Mouse (Mus musculus): Measurements from ENCODE around the gene Cpne2. TPM values are rescaled to one million over a fixed set of nuclear protein-coding genes. Genes with fewer than 3 reads are reported as not detected.

The Cpne2 gene
- polyA plus RNA-seq, 1 experiment from 2014 or later: 4.6 TPM

GRCm38 (mm10) chr8:94493240-94493639, 39.5 kb upstream of the Cpne2 start:
- Histone ChIP-seq H3K27ac (ENCODE audit: low read depth, low read length) (no peak overlapping the region), H3K36me3 (ENCODE audit: control insufficient read depth, insufficient read depth) (no peaks in the 10 kb centered on the region), H3K9ac (ENCODE audit: low read depth, low read length) (no peak overlapping the region), H3K4me2 (replicated peaks; ENCODE audit: low read depth) (no peak overlapping the region), H3K27me3 (replicated peaks; ENCODE audit: control insufficient read depth, insufficient read depth, low read length) (no peaks in the 10 kb centered on the region), H3K4me1 (replicated peaks; ENCODE audit: control insufficient read depth, insufficient read depth, low read length) (no peaks in the 10 kb centered on the region), H3K4me3 (ENCODE audit: low read depth, low read length) (no peak overlapping the region), H3K9me3 (ENCODE audit: control insufficient read depth) (no peaks in the 10 kb centered on the region)
- WGBS: 54% methylated on average over 1 of the region's 1 CpGs
- TF ChIP-seq CTCF (IDR thresholded peaks at IDR 0.05; ENCODE audit: low read depth): no peak
- no peak for ATAC-seq

GRCm38 (mm10) chr8:94515430-94516208, 17.2 kb upstream of the Cpne2 start:
- no peak overlapping the region for H3K27ac ChIP-seq (ENCODE audit: low read depth, low read length)
- H3K4me2 ChIP-seq (replicated peaks; ENCODE audit: low read depth): no peak overlapping the region
- H3K9me3 ChIP-seq (ENCODE audit: control insufficient read depth): no peaks in the 10 kb centered on the region
- TF ChIP-seq CTCF (IDR thresholded peaks at IDR 0.05; ENCODE audit: low read depth): no peak
- H3K9ac ChIP-seq (ENCODE audit: low read depth, low read length): no peak overlapping the region
- H3K36me3 ChIP-seq (ENCODE audit: control insufficient read depth, insufficient read depth): no peaks in the 10 kb centered on the region
- H3K27me3 ChIP-seq (replicated peaks; ENCODE audit: control insufficient read depth, insufficient read depth, low read length): no peaks in the 10 kb centered on the region
- no peak overlapping the region for H3K4me3 ChIP-seq (ENCODE audit: low read depth, low read length)
- no peaks in the 10 kb centered on the region for H3K4me1 ChIP-seq (replicated peaks; ENCODE audit: control insufficient read depth, insufficient read depth, low read length)
- 61% methylated on average over 5 of the region's 5 CpGs for WGBS
- no peak for ATAC-seq

DNA sequence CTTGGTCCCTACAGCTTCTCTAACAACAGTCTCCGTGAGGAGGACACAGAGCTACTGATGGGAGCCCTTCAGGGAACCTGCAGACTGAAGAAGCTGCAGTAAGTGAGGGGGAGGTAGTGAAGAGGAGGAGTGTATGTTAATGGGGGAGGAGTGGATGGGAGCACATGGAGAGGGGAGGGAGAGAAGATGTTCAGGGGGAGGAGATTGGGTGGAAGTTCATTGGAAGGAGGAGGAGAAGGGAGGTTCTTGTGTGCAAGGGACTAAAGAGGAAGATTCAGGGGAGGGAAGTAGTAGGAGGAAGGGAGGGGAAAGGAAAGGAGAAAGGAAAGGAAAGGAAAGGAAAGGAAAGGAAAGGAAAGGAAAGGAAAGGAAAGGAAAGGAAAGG, 16.6 kb upstream of the Cpne2 start:
- no peak for ATAC-seq

DNA sequence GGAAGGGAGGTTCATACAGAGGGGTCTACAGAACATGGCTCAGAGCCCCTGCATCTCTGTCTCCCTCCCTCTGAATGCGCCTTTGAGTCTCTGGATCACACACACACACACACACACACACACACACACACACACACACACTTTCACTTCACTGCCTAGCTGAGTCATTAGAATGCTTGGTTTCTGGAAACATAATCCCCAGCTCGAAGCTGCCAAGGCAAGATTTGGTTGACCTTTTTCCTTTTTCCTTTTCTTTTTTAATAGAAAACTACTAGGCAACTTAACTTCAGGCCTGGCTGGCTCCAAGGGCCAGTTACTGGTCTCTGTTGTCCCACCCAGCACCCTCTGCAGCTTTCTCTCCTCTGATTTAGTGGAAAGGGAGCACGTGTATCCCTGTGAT, 16.0 kb upstream of the Cpne2 start:
- H3K4me2 ChIP-seq (replicated peaks; ENCODE audit: low read depth): no peak overlapping the region
- ATAC-seq: no peak
- 47% methylated on average over 3 of the region's 3 CpGs for WGBS
- H3K4me1 ChIP-seq (replicated peaks; ENCODE audit: control insufficient read depth, insufficient read depth, low read length): no peaks in the 10 kb centered on the region
- H3K9ac ChIP-seq (ENCODE audit: low read depth, low read length): no peak overlapping the region
- TF ChIP-seq CTCF (IDR thresholded peaks at IDR 0.05; ENCODE audit: low read depth): no peak
- no peaks in the 10 kb centered on the region for H3K9me3 ChIP-seq (ENCODE audit: control insufficient read depth)
- H3K4me3 ChIP-seq (ENCODE audit: low read depth, low read length): no peak overlapping the region
- no peaks in the 10 kb centered on the region for H3K36me3 ChIP-seq (ENCODE audit: control insufficient read depth, insufficient read depth)
- no peaks in the 10 kb centered on the region for H3K27me3 ChIP-seq (replicated peaks; ENCODE audit: control insufficient read depth, insufficient read depth, low read length)
- H3K27ac ChIP-seq (ENCODE audit: low read depth, low read length): no peak overlapping the region

More for the DNA sequence above, 16.6 kb upstream of the Cpne2 start:
- no peak overlapping the region for H3K4me3 ChIP-seq (ENCODE audit: low read depth, low read length)
- no peak overlapping the region for H3K9ac ChIP-seq (ENCODE audit: low read depth, low read length)
- TF ChIP-seq CTCF (IDR thresholded peaks at IDR 0.05; ENCODE audit: low read depth): no peak
- no peaks in the 10 kb centered on the region for H3K9me3 ChIP-seq (ENCODE audit: control insufficient read depth)
- H3K4me1 ChIP-seq (replicated peaks; ENCODE audit: control insufficient read depth, insufficient read depth, low read length): no peaks in the 10 kb centered on the region
- H3K4me2 ChIP-seq (replicated peaks; ENCODE audit: low read depth): no peak overlapping the region
- H3K36me3 ChIP-seq (ENCODE audit: control insufficient read depth, insufficient read depth): no peaks in the 10 kb centered on the region
- no peaks in the 10 kb centered on the region for H3K27me3 ChIP-seq (replicated peaks; ENCODE audit: control insufficient read depth, insufficient read depth, low read length)
- H3K27ac ChIP-seq (ENCODE audit: low read depth, low read length): no peak overlapping the region
- 28% methylated on average over 1 of the region's 1 CpGs for WGBS

DNA sequence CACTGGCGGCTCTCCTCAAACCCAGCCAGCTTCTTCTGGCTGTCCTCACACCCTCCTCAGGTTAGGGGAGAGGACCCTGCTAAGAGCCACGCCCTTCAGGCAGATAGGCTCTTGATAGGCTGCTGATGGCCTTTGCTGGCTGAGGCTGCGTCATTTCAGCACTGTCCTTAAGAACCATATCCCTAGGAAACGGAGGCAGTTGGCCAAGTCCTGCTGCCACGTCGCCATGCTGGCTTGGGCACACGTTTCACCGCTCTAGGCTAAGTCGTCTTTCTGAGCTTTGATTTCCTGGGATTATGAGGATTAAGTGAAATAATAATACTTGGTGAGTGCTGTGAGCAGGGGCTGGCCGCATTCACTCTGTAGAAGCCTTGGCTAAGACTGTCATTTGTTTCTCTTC, 14.5 kb upstream of the Cpne2 start:
- Histone ChIP-seq H3K4me1 (replicated peaks; ENCODE audit: control insufficient read depth, insufficient read depth, low read length) (no peaks in the 10 kb centered on the region), H3K9me3 (ENCODE audit: control insufficient read depth) (no peaks in the 10 kb centered on the region), H3K4me3 (ENCODE audit: low read depth, low read length) (no peak overlapping the region), H3K36me3 (ENCODE audit: control insufficient read depth, insufficient read depth) (no peaks in the 10 kb centered on the region), H3K27me3 (replicated peaks; ENCODE audit: control insufficient read depth, insufficient read depth, low read length) (no peaks in the 10 kb centered on the region), H3K4me2 (replicated peaks; ENCODE audit: low read depth) (no peak overlapping the region), H3K9ac (ENCODE audit: low read depth, low read length) (no peak overlapping the region), H3K27ac (ENCODE audit: low read depth, low read length) (no peak overlapping the region)
- 66% methylated on average over 10 of the region's 10 CpGs for WGBS
- ATAC-seq: no peak
- TF ChIP-seq CTCF (IDR thresholded peaks at IDR 0.05; ENCODE audit: low read depth): no peak

- Histone ChIP-seq H3K27me3 (replicated peaks; ENCODE audit: control insufficient read depth, insufficient read depth, low read length) (no peaks in the 10 kb centered on the region), H3K4me3 (ENCODE audit: low read depth, low read length) (no peak overlapping the region), H3K9ac (ENCODE audit: low read depth, low read length) (no peak overlapping the region), H3K4me2 (replicated peaks; ENCODE audit: low read depth) (no peak overlapping the region), H3K27ac (ENCODE audit: low read depth, low read length) (no peak overlapping the region), H3K9me3 (ENCODE audit: control insufficient read depth) (no peaks in the 10 kb centered on the region), H3K36me3 (ENCODE audit: control insufficient read depth, insufficient read depth) (no peaks in the 10 kb centered on the region), H3K4me1 (replicated peaks; ENCODE audit: control insufficient read depth, insufficient read depth, low read length) (no peaks in the 10 kb centered on the region)
- WGBS: 93% methylated on average over 5 of the region's 5 CpGs
- ATAC-seq: no peak
- no peak for TF ChIP-seq CTCF (IDR thresholded peaks at IDR 0.05; ENCODE audit: low read depth)
These were observed 13.8 kb upstream of the Cpne2 start for GRCm38 (mm10) chr8:94519021-94519420.

Measured in intestine, postnatal 0 days (tissue).